Mouse (Mus musculus) bone marrow macrophage, adult 2 months (primary cell): ENCODE results near the gene Trim47.

Experiments
- CTCF ChIP-seq: IDR thresholded peaks from 2 replicates; pipeline ENCODE4 v1.5.1; 2012; ENCODE audit warnings: low read depth, mild to moderate bottlenecking, low read length, moderate library complexity
- POLR2A ChIP-seq: IDR thresholded peaks from 2 replicates; pipeline ENCODE4 v1.6.1; 2012; ENCODE audit warnings: mild to moderate bottlenecking, low read depth, low read length, borderline replicate concordance

DNA sequence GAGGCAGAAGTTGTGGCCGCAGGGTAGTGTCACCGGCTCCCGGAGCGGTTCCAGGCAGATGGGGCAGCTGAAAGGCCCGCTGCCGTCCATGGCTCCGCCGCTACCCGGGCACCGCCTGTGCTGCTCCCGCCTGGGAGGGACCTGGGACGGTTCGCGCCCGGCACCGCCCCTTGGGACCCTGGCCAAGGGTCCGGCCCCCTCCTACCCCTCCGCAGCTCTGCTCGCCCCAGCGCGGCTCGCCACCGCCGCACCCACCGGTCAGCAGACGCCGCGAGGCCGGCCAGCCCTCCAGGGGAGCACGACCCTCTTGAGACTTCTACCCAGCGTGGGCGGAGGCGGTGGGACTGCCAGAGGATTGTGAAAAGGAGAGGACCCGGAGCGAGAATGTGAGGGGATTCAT is 16.9 kb downstream of the Trim47 start:
- TF ChIP-seq POLR2A (no peak), CTCF (no peak)
